Mouse (Mus musculus): ENCODE measurements around the gene Zfp804b.
"Not testable (repeated sequence)": the region's sequence is repeated elsewhere in the genome, so short reads cannot be mapped to it uniquely, and the experiment has no call there.

Gene Zfp804b

DNA sequence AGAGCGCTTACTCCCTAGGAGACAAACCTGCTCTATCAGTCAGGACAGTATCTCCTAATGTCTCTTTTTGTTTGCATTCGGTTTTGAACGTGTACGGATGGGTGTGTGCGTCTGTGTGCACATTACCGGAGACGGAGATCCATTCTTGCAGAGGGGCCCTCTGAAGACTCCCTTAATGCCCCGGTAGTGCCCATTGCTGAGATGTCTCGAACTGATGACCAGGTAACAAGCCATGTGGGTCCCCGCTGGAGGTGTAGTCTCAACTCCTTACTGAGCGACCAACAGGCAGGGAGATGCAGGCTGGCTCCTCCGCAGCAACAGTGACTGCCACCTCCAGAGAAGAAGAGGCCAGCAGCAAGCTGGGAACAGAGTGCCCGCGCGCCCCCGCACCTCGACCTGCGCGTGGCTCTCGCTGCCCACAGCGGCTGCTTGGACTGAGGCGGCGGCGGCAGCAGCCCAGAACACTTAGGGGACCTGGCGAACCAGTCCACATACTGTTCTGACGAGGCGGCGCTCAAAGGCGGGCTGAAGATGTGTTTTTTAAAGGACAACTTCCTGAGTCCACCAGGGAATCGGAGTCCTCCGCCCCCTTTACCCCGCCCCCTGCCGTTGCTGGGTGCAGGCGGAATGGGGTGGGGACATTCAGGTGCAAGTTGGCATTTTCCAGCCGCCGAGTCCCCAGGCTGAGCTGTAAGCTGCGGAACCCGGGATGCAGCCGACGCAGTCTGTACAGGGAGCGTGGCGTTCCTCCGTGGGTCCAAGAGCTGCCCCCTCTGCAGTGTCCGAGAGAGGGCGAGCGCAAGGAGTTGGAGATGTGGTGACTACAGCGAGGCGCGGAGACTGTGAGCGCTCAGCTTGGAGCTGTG lies at the start of gene Zfp804b:
TSS of gene Zfp804b (minus strand) at position 612 of the 866 bp plus-strand sequence.
- in situ Hi-C loops (cut with MboI; ENCODE audit: low sequenced_read_pairs) = no loop called here

DNA sequence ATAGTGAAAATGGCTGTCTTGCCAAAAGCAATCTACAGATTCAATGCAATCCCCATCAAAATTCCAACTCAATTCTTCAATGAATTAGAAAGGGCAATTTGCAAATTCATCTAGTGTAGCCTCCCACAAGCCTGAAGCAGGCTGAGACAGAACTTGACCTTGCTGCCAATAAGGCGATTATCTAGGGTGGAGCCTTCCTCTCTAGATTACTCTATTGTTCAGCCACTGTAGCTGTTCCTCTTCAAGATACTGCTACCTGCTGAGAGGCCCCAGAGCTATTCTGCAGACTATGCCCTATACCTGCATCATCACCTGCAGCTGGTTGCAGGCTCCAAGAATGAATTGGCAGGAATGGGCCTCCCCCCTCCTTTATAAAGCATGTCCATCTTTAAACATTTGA lies 20.1 kb upstream of the Zfp804b start:
- in situ Hi-C loops (cut with MboI; ENCODE audit: low sequenced_read_pairs) = not testable (repeated sequence)

DNA sequence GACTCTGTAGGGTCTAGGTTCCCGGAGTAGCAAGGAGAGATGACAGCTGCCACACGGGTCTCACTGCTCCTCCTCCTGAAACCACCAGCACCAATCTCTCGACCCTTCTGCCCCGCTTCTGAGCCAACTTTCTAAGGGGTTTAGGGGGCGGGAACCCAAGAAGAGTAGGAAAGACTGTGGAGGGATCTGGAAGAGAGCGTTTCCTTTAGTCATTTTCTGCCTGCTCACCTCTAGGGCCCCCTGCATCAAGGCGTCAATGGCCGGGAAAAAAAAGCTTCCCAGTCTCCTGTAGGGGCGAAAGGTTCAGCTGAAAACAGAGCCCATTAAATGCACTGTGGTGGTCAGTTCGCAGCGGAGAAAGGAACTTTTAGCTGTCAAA lies 444 bp upstream of the Zfp804b start:
- in situ Hi-C loops (cut with MboI; ENCODE audit: low sequenced_read_pairs) = no loop called here

DNA sequence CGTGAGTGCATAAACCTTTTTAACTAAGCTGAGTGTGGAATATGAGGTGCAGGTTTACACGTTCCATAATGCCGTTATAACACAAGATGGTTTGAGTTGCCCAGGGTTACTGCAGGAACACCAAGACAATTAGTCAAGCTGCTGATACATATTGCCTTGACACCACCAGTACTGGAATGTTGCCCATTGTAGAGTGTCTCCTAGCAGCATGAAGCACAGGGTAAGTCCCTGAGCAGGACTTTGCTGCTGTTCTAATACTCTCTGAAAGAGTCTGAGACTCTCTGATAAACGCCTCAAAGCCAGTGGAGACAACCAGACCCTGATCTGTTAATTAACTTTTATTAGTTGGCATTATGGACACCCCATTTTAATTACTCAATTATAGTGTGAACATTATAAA lies 19.0 kb downstream of the Zfp804b start:
- in situ Hi-C loops (cut with MboI; ENCODE audit: low sequenced_read_pairs) = no loop called here

DNA sequence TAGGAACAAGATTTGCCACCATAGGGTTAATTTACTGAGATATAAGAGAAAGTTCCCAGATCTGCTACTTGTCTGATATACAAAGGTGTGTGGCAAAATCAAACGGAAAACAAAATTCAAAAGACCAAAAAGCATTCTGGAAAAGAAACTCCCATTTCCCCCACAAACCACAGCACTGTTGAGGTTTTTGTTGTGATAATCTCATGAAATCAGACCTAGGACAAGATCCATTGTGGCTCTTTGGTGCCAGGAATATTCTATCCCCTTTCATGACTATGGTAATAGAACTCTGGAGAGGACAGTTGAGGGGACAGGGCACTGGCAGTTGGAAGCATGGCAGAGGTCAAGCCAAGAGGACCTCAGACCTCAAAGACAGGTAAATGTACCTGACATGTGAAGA lies 40.7 kb downstream of the Zfp804b start, which contains the start of gene Tex47:
TSS of gene Tex47 (plus strand) at position 301 of the 400 bp plus-strand sequence.
- in situ Hi-C loops (cut with MboI; ENCODE audit: low sequenced_read_pairs) = no loop called here

DNA sequence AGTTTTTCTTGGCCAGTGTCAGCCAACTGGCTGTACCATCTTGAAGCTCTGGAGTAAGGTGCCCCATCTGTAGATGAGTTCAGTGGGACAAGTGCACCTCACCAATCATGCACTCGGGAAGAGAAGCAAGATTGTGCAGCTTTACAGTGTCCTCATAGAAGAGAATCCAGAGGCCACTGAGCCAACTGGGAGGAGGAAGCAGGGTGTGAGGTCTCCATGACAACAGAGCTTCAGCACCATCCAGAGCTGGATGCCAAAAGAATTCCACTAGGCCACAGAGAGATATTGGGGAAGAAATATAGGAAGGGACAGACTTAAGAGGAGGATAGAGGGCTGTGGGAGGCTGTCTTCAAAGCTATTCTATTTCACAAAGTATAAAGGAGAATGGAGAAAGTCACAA lies 41.6 kb downstream of the Zfp804b start:
- in situ Hi-C loops (cut with MboI; ENCODE audit: low sequenced_read_pairs) = no loop called here

DNA sequence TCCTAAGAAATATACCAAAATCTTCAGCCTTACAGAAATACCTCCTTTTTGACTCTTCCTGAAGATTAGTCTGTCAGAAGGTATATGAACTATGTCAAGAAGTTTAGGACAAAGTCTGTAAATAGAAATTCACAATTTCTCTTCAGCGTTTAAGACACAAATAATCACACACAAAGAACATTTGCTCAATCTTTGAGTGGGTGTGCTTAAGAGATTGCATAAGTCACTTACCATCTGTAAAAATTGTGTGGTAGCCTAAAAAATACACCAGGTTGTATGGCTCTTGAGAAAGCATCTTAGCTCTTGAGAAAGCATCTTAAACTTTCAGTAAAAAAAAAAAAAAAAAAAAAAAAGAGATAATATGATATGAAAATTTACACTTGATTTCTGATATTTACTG lies 60.2 kb downstream of the Zfp804b start:
- in situ Hi-C loops (cut with MboI; ENCODE audit: low sequenced_read_pairs) = no loop called here

DNA sequence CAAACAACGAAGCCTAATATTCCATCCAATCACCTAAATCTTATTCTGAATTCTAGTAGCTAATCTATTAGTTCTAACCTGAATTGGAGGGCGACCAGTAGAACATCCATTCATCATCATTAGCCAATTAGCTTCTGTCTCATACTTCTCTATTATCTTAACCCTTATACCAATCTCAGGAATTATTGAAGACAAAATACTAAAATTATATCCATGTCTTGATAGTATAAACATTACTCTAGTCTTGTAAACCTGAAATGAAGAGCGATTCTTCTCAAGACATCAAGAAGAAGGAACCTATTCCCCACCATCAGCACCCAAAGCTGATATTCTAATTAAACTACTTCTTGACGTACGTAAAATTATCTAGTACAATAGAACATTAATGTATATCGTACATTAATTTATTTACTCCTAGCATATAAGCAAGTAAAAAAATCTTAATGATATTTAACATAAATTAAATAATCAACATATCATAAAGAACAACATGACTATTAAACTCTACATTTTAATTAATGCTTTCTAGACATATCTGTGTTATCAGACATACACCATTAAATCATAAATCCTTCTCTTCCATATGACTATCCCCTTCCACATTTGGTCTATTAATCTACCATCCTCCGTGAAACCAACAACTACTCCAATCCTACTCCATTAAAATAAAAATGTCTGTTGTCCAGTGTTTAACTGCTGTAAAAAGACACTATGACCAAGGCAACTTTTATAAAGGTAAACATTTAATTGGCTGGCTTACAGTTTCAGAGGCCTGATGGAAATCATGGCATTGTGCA lies 67.7 kb downstream of the Zfp804b start:
- in situ Hi-C loops (cut with MboI; ENCODE audit: low sequenced_read_pairs) = no loop called here

DNA sequence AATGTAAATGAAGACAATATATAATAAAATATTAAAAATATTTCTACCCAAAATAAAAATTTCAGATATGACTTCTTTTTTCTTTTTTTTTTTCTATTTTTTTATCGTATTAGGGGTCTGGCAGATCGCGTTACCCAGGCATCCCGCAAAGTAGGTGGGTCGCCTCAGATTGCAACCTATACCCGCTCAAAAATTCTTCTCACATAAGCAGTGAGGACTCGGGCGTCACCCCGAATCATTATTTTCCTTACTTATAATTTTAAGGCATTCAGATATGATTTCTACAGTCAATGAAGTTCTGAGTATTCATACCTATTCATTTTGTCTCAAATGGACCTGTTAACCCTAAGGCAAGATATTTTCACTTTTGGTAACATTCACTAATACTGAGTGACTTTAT lies 167.0 kb downstream of the Zfp804b start:
- in situ Hi-C loops (cut with MboI; ENCODE audit: low sequenced_read_pairs) = no loop called here

DNA sequence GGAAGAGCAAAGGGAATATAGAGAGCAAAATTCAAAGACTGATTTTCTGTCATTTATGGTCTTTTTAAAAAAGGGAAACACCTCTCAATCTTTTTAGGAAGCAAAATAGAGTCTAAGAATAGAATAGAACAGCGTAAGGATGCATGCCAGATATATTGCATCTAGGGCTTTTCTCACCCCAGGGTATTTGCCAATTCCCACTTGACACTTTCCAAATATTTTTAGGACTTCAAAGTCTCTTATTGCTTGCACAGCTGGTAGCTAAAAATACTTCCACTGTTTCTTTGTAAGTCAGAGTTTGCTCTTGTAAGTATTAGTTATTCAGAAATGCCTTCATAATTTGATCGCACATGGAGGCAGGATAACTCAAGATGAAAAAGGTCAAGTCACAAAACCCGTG lies 204.9 kb downstream of the Zfp804b start:
- in situ Hi-C loops (cut with MboI; ENCODE audit: low sequenced_read_pairs) = no loop called here

DNA sequence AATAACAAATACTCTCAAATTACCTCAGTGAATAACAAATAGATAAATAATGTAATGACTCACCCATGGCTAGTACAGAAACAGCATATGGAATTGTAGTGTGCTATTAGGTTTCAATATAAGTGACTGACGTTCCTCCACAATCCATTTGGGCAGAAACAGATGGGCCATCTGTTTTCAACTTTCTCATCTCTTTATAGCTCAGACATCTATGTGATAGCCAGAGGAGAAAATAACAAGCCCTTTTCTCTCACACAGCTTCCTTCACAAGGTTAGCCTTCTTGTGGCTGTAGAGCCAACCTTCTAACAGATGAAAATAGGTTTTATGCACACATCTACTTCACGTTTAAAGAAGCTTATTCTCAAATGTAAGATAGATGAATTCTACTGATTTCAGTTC lies 242.2 kb downstream of the Zfp804b start:
- in situ Hi-C loops (cut with MboI; ENCODE audit: low sequenced_read_pairs) = no loop called here

DNA sequence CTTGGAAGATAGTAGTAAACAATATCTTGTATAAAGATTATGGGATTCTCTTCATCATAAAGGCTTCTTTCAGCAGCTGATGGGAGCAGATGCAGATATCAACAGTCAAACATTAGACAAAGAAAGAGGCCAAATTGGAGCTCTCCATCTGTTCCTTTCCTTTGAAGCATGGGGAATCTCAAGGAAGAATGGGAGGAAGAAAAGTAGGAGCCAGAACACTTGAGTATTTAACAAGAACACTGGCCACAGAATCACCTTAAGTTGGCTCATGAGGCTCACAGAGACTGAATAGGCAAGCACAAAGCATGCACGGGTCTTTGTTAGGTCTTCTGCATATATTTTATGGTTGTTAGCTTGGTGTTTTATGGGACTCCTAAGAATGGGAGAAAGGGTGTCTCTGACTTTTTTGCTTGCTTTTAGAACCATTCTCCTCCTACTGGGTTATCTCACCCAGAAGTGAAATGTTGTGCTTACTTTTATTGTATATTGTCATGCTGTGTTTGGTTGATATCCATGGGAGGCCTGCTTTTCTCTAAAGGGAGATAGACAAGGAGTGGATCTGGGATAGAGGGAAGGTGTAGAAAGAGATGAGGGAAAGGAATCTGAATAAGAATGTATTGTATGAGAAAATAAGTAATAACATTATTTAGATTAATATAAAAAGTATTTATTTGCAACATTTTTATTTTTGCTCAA lies 270.5 kb downstream of the Zfp804b start:
- in situ Hi-C loops (cut with MboI; ENCODE audit: low sequenced_read_pairs) = no loop called here

DNA sequence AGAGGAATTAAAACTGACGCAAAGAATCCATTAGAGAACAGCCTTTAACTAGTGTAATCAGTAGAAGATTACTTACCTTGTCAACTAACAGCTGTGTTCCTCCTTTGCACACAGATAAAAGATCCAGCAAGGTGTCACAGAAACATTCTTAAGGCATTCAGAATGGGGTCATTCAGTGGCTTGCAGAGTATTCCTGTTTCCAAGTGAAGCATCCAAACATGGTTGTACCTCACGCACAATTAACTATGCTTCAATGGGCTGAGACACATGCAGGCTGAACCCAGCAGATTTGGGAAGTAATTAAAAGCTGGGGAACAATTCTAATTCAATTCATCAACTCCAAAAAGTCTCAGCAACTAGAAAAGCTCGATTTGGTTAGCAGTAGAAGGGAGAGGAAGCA lies 337.1 kb downstream of the Zfp804b start:
- in situ Hi-C loops (cut with MboI; ENCODE audit: low sequenced_read_pairs) = no loop called here

DNA sequence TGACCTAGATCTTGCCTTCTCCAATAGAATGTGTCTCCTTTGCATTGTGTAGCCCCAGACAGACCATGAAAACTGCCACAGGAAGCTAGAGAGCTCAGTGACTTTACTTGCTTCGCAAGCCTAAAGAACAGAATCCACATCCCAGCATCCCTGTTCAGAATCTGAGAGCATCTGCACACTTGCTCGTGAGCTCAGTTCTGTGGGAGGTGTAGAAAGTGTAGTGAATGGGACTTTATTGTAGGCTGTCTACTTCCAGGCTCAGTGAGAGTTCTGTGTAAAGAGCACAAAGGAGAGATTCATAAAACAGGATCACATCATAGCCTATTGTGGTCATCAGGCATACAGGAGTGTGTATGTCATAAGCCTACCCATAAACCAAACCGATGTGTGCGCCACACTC lies 360.6 kb downstream of the Zfp804b start:
- in situ Hi-C loops (cut with MboI; ENCODE audit: low sequenced_read_pairs) = no loop called here

DNA sequence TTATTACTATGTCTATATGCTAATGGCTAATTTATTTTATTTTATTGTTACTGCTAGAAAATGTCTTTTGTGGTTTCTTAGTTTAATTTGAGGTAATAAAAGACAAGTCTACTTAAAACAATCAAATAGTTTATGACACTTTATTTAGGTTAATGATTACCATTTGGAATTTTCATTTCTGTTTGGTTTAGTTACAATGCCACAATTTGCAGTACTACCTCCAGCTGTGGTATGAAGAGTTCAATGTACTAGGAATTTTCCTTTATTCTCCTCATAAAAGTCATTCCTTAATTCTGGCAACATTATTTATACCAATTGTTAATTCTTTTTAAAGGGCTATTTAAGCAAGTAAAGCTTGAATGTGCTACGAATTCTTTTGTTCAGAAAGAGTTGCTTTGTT lies 409.7 kb downstream of the Zfp804b start:
- in situ Hi-C loops (cut with MboI; ENCODE audit: low sequenced_read_pairs) = no loop called here

DNA sequence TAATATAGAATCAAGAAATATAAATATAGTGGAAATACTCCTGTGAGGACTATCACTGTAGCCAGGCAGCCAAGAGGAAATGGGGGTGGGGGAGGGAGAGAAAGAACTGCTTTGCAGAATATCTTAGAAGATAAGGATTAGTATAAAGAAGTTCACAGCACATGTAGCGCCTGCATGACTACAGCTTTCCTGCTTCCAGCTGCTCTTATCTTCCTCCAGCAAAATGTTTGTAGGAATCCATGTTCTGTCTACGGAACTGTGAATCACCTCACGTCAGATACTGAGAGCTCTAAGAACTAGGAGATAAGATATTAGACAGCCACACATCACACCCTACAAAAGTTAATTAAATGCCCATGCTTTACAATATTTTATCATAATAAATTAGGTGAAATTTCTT lies 433.3 kb downstream of the Zfp804b start:
- in situ Hi-C loops (cut with MboI; ENCODE audit: low sequenced_read_pairs) = no loop called here

DNA sequence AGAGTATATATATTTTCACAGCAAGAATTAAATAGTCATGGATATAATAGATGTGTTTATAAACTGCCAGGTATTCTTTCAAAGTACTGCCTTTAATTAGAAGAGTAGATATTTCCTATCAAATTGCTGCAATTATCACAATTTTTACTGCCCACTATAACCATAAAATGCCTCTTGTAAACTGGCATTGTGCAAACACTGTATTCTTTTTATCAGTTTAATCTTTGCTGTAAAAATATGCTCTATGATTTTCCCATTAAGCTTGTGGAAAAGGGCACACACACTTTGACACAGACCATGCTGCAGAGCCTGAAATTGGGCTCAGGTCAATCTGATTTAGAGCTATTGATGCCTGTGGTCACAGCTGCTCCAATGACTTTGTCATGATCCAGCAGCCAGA lies 463.2 kb downstream of the Zfp804b start:
- in situ Hi-C loops (cut with MboI; ENCODE audit: low sequenced_read_pairs) = no loop called here

DNA sequence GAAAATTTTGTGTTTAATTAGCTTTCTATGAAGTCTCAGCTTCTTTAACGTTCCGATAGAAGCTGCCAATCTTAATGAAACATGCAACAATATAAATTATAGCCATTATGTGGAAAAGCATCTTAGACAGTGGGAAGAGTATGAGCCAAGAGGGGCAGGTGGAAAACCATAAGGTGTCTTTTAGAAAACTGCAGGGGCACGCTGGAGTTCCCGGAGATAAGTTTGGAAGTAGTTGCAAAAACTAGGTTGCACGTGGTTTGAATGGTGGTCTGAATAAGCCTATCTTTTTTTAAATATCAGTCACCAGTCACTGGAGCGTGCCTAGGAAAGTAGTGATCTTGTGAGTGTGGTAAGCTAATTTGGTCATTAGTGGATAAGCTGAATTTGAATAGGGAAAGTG lies 473.0 kb downstream of the Zfp804b start:
- in situ Hi-C loops (cut with MboI; ENCODE audit: low sequenced_read_pairs) = no loop called here

DNA sequence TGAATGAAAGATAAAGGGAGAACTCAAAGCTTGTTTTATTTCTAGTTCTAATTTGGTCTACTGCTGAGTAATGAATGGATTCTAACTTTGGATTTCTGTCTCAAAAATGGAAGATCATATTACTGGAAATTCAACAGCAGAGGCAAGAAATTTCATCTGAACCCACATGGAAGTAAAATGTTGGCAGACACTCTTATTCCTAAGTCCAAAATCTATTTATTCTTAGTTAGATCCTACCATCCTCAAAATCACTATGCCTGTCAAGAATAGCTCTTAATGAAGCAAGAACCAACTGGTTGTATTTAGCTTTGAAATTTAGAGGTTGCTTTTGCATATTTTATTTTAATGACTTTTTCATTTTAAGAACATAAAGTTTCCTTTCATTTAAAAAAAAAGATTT lies 473.6 kb downstream of the Zfp804b start:
- in situ Hi-C loops (cut with MboI; ENCODE audit: low sequenced_read_pairs) = no loop called here

DNA sequence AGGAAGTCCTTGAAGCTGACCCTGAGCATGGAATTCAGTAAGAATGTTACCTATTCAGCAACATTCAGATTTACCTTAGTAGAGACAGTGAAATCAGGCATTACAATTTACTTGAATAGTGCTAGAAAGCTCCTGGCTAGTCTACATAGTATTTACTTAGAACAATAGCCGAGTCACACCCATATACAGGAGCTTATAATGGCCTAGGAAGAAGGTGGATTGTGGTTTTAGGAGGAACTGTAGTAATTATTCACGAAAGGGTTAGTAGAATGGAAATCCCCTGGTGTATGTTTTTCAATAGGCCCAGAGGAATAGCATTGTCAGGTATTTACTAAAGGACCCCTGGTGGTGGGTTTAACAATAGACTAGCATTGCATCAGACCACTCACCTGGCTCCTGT lies 549.2 kb downstream of the Zfp804b start:
- in situ Hi-C loops (cut with MboI; ENCODE audit: low sequenced_read_pairs) = no loop called here

DNA sequence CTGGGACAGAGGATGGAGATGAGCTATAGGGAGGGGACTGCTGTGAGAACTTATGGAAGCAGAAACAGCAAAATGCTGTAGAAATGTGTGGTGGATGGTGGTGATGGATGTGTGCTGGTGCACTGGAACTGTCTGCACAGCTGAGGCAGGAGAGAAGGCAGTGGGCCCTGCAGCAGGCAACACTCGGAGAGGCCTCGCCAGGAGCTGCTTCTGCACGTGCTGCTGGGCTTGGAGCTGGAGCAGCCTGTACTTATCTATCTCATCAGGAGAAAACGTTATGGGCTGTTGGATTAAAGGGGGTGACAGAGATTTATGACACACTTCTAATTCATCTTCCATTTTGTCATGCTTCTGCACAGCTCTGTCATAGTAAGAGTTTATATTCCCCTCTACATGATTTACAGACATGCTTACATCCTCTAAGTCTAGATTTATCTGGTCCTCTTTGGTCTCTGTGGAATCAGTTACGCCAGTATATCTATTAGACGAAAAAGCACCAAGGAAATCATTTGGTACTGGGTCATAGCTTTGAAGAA lies 575.1 kb downstream of the Zfp804b start:
- in situ Hi-C loops (cut with MboI; ENCODE audit: low sequenced_read_pairs) = no loop called here
